Mouse (Mus musculus): ENCODE measurements around the gene Prickle1.

Prickle1 gene

GRCm38 (mm10) chr15:93539415-93539814 is 56.3 kb downstream of the Prickle1 start:
- DNase-seq: no peak

- no peak for DNase-seq
These were observed 57.0 kb downstream of the Prickle1 start for GRCm38 (mm10) chr15:93538551-93539205.

DNA sequence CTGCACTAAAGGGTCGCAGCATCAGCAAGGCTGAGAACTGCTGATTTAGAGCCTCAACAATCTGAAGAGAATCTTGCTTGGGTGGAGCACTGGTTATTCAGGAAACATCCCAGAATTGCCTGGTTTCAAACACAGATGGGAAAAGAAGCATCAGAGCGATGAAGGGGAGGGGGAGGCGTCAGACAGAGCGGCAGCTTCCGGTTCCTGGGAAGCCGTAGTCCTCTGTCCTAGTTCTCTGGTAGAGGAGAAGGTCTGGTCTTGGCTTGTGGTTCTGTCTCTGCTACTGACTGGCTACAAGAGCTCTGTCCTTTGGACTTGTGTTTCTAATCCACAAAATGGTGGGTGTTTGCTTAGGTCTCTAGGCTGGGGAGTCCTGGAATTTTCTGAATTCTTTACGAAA is 57.9 kb downstream of the Prickle1 start:
- no peak for DNase-seq

- no peak for DNase-seq
These were observed 59.5 kb downstream of the Prickle1 start for GRCm38 (mm10) chr15:93536191-93536590.

GRCm38 (mm10) chr15:93530703-93531032 is 65.0 kb downstream of the Prickle1 start:
- no peak for DNase-seq

GRCm38 (mm10) chr15:93529831-93530702 is 65.6 kb downstream of the Prickle1 start:
- no peak for DNase-seq

DNA sequence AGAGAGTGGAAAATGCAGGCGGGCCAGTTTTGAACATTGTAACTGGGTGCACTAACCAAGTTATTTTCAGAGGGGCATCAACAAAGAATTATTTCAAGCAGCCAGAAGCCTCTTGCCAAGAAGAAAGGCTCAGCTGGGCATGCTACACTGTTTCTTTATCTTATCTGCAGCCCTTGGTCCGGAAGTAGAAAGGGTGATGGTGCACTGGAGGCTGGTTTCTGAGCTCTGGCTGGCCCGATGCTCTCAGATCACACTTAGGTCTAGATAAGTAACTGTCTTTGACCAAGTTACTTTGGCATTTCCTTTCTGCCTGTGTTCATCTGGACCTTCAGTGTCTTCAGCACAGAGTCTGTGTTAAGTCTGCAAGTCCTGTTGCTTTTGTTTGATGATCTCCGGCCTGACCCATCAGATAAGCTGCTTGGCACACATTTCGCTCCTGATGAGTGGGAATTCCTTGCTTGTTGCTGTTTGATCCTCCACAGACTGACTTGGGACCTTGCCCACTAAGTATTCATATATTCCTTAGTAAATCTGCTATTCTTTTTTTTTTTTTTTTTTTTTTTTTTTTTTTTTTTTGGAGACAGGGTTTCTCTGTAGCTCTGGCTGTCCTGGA is 70.3 kb downstream of the Prickle1 start:
- DNase-seq: no peak

- DNase-seq: no peak
These were observed 73.9 kb downstream of the Prickle1 start for GRCm38 (mm10) chr15:93521787-93522180.

DNA sequence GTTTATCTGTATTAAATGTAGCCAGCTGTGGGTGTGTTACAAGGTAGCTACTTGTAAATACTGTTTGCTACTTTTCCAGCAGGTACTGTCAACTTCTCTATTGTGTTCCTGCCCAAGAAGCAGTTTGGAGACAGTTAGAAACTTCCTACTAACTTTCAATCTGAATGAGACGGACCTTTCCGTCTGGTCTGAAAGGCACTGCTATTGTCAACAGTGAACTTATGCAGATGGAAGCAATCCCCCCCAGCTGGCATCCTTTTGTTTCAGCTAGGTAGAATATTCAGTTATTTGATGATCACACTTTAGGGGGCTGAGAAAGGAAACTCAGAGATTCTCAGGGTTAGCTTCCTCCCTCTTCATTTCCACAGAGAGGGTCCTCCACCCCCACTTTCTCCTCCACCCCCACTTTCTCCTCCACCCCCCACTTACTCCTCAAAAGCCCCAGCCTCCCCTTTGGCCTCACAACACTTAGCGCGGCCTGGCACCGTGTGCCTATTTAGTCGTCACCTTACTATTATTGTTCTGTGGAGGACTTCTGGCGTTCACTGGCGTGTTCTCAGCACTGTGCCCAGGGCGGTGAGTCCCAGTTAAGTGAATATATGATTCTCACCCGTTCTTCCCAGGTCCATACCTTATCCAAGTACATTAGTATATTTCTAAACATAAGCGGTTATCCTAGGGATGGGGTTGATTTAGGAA is 74.5 kb downstream of the Prickle1 start:
- DNase-seq: no peak

DNA sequence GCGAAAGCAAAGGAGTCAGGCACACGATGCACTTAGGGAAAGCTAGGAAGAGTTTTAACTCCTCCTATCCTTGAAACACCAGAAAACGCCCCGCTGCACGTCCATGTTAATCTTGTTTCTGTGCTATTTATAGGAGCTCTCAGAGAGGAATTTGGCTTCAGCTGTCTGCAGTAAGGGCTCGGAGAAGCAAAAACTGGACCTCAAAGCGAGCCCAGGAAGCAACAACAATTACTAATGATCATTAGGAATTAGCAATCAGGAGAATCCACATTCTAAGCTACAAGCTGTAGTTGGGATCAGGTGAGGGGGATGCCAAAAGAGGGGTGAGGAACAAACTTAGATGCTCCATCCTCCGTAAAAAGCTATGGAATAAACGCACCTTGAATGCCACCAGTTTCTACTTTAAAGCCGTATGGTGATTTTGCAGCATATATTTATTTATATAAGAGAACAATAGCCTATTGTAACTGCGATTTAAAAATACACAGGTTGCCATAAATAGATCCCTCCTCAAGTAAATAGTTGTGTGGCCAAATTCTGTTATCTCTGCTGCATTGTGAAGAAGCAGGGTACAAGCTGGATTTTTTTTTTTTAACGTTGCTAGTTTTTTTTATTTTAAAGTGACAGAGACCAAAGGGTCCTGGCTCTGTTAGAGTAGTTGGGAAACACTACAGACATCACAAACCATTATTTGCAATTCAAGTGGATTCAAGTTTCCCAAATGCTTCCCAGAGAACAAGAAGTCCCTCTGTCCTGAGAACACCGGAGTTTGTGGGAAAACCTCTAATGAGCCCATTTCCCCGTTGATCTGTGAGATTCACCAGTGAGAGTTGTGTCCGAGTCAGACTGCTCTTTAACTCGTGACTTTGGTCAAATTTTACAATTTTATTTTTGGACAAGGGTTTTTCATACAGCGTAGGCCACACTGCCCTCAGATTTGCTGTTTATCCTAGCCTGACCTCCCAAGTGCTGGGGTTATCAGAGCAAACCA is 75.6 kb downstream of the Prickle1 start:
- DNase-seq: no peak

DNA sequence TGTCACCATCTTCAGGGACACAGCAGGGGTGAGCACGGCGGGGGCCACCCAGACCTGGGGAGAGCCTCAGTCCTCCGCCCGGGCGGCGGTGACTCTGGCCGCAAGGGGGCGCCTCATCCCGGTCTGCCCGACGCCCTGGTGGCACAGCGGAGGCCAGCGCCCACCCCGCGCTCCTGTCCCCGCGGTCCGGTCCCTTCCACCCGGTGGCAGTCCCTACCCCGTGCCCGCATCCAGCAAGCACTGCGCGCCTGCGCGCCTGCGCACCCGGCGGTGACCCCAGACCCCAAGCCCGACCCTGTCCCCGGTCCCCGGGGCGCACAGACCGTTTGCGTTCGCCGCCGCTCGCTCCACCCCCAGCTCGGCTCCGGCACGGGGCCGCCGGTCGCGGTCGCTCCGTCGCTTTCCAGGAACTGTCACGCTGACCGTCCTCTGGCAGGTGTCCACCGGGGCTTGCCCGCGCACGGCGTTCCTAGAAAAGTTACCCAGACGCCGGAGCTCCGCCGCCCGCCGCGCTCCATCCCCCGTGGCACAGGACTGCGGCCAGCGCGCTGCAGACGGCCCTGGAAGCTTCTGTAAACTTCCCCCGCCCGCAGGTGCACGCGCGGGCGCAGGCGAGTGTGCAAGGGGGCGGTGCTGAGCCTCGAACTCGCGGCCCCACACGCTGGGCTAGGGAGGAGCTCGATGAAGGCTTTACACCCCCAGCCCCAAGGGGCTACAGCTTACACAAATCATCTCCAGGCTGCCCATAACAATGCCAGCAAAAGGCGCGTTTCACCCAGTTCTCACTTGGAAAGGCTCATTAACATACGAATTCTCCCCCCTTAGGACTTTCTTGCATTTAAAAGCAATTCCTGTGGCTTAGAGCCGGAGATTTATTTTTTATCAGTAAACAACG is 76.5 kb downstream of the Prickle1 start:
- peak; percentile 63 to 73 for DNase-seq

DNA sequence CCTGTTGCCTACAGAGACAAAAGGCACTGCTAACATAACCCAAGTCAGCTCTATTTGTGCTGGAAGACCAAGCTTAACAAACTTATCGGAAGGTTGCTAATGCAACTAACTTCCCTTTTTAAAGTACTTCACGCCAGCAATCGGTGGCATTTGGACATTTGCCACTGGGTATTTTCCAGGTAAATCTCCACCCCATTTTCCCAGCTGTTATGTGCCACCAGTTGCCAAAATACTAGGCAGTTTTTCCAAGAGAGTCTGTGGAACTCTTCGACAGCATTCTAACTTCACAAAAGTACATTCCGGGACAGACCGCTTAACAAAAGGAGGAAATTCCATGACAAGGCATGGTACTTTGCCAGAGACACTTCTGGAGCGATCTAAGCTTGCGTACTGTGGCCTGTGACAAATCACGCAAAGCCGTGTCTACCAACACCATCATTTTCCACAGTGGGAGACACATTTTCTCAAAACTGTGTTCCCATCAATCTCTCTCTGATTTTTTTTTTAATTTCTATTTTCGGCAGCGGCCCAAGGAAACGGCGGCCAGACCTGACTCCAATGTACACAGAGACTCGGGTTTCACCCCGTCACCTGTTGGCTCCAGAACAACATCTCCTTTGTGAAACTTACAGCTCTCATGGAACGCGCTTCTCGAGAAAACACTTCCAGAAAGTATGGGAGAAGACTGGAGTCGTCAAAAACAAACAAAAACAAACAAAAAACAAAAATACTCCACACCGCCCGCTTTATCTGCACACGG is 77.4 kb downstream of the Prickle1 start:
- DNase-seq: no peak

DNA sequence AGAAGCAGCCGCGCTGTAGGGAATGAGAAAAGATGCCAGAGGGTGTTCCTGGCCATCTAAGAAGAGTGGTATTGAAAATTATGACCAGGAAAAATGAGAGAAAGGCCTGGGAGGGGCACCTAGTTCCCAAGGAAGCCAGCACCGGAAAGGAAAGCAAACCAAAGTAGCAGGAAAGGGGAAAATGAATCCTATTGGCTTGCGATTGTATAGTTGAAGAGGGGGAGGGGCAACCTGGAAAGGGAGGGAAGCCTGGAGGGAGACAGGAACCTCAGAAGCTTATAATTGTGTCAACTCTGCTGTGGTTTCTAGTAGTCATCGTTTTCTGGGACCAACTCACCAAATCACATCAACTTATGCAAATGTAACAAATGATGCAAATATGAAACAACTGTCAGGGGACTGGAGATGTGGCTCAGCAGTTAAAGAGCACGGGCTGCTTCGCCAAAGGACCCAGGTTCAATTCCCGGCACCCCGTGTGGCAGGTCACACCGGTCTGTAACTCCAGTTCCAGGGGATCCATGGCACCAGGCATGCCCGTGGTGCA is 78.6 kb downstream of the Prickle1 start:
- no peak for DNase-seq

- DNase-seq: no peak
These were observed 80.4 kb downstream of the Prickle1 start for GRCm38 (mm10) chr15:93515316-93515715.

DNA sequence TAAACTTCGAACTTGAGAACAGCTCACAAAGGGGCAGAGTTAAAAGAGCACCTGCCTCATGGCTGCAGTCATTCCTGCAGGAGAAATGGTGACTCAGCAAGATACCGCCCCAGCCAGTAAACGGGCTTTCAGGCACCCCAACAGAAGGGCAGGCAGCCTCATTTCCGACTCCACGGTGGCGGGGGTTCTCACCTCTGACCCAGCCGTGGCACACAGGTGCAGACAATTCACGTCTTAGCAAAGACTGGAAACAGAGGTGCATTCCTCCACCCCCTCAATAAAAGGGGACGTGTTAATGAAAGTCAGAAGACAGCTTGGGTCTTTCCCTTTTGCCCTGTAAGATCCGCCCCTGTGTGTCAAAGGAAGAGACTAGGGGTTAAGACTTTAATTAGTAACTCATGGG is 81.8 kb downstream of the Prickle1 start:
- DNase-seq: no peak

DNA sequence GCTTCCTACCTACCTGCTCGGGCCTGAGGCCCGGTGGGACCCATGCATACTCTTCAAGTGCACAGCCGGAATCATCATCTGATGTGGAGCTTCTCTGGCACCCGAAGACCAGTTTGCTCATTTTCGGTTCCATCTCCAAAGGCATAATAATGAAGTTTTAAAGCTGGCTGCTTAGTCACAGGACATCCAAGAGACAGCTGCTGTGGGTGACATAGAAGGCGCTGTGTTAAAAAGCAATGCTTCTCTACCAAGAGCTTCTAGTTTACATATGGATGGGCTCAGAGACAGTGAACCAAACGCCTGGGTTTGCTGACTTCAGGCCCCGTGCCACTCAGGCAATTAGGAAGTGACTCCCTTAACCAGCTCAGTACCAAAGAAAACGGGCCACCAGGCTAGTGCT is 83.3 kb downstream of the Prickle1 start:
- no peak for DNase-seq

DNA sequence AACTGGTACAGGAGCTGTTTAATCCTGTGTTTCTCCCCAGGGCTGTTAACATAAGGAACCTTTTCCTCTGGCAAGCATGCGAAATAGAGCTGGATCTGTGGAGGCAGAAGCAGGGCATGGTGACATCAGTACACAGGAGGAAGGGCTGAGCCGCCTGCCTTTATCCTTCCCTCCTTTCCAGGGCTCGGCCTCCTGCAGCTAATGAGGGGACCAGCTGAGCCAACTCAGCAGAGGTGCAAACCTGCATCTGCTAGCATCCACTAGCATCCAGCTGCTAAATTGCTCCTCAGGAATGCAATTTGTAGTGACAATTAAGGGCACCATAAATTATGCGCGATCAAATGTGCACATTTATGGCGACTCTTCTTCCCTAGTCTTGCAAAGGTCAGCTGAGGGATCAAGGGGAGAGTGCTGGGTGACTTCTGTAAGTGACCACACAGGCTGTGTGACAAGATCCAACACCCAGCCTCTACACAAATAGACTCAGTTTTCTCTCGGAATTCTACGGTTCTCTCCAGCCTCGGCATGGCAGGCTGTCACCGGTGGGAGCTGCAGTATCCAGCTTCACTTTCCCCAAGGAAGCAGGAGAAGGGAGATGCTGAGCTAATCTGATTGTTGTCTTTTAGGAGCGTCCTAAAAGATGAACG is 84.9 kb downstream of the Prickle1 start:
- DNase-seq: no peak

- no peak for DNase-seq
These were observed 90.9 kb downstream of the Prickle1 start for GRCm38 (mm10) chr15:93504808-93505207.

GRCm38 (mm10) chr15:93503201-93503745 is 92.4 kb downstream of the Prickle1 start:
- no peak for DNase-seq

Data from cerebellum, postnatal 36 days (tissue).